Mouse (Mus musculus): Measurements from ENCODE around the gene Lin7b. TPM values are rescaled to one million over a fixed set of nuclear protein-coding genes. Genes with fewer than 3 reads are reported as not detected.

Gene Lin7b
- polyA plus RNA-seq, 1 experiment: 2.2 TPM

- H3K4me3 ChIP-seq (replicated peaks; ENCODE audit: extremely low read depth, low read depth, low read length): no peak overlapping the region
- DNase-seq: no peak
- H3K4me1 ChIP-seq (ENCODE audit: control insufficient read depth, insufficient read depth, low read length): no peaks in the 10 kb centered on the region
- TF ChIP-seq CTCF (IDR thresholded peaks at IDR 0.05; ENCODE audit: insufficient read depth, low read length) (no peak), POLR2A (IDR thresholded peaks at IDR 0.05; ENCODE audit: borderline replicate concordance, extremely low read depth, low read depth, low read length) (no peak)
- 68% methylated on average over 15 of the region's 15 CpGs for WGBS
These were observed 14.9 kb downstream of the Lin7b start for GRCm38 (mm10) chr7:45355318-45356020.

GRCm38 (mm10) chr7:45353041-45353440, 17.3 kb downstream of the Lin7b start:
- WGBS: 28% methylated on average over 5 of the region's 5 CpGs
- TF ChIP-seq POLR2A (IDR thresholded peaks at IDR 0.05; ENCODE audit: borderline replicate concordance, extremely low read depth, low read depth, low read length) (no peak), CTCF (IDR thresholded peaks at IDR 0.05; ENCODE audit: insufficient read depth, low read length) (no peak)
- no peak overlapping the region for H3K4me3 ChIP-seq (replicated peaks; ENCODE audit: extremely low read depth, low read depth, low read length)
- no peaks in the 10 kb centered on the region for H3K4me1 ChIP-seq (ENCODE audit: control insufficient read depth, insufficient read depth, low read length)
- DNase-seq: no peak

- Histone ChIP-seq H3K4me3 (replicated peaks; ENCODE audit: extremely low read depth, low read depth, low read length) (no peak overlapping the region), H3K4me1 (ENCODE audit: control insufficient read depth, insufficient read depth, low read length) (no peaks in the 10 kb centered on the region)
- WGBS: 66% methylated on average over 13 of the region's 13 CpGs
- no peak for TF ChIP-seq CTCF (IDR thresholded peaks at IDR 0.05; ENCODE audit: insufficient read depth, low read length)
- TF ChIP-seq POLR2A (IDR thresholded peaks at IDR 0.05; ENCODE audit: borderline replicate concordance, extremely low read depth, low read depth, low read length): no peak
- DNase-seq: no peak
These were observed 23.5 kb downstream of the Lin7b start for GRCm38 (mm10) chr7:45346905-45347304.

GRCm38 (mm10) chr7:45343543-45343942, 26.8 kb downstream of the Lin7b start:
- DNase-seq: no peak
- TF ChIP-seq CTCF (IDR thresholded peaks at IDR 0.05; ENCODE audit: insufficient read depth, low read length) (no peak), POLR2A (IDR thresholded peaks at IDR 0.05; ENCODE audit: borderline replicate concordance, extremely low read depth, low read depth, low read length) (no peak)
- Histone ChIP-seq H3K4me3 (replicated peaks; ENCODE audit: extremely low read depth, low read depth, low read length) (no peak overlapping the region), H3K4me1 (ENCODE audit: control insufficient read depth, insufficient read depth, low read length) (peaks cover 15% of the 10 kb centered on the region)
- WGBS: 26% methylated on average over 13 of the region's 13 CpGs

- TF ChIP-seq POLR2A (IDR thresholded peaks at IDR 0.05; ENCODE audit: borderline replicate concordance, extremely low read depth, low read depth, low read length): no peak
- TF ChIP-seq CTCF (IDR thresholded peaks at IDR 0.05; ENCODE audit: insufficient read depth, low read length): no peak
- DNase-seq: no peak
- Histone ChIP-seq H3K4me3 (replicated peaks; ENCODE audit: extremely low read depth, low read depth, low read length) (no peak overlapping the region), H3K4me1 (ENCODE audit: control insufficient read depth, insufficient read depth, low read length) (peaks cover 15% of the 10 kb centered on the region)
- WGBS: 88% methylated on average over 11 of the region's 11 CpGs
These were observed 28.3 kb downstream of the Lin7b start for GRCm38 (mm10) chr7:45342081-45342480.

GRCm38 (mm10) chr7:45341303-45341702, 29.1 kb downstream of the Lin7b start:
- 5% methylated on average over 8 of the region's 8 CpGs for WGBS
- Histone ChIP-seq H3K4me3 (replicated peaks; ENCODE audit: extremely low read depth, low read depth, low read length) (peak overlapping the region; percentile 14), H3K4me1 (ENCODE audit: control insufficient read depth, insufficient read depth, low read length) (peaks cover 15% of the 10 kb centered on the region)
- DNase-seq: peak; percentile 75
- no peak for TF ChIP-seq POLR2A (IDR thresholded peaks at IDR 0.05; ENCODE audit: borderline replicate concordance, extremely low read depth, low read depth, low read length)
- peak; percentile 47; the same call in 1 of the 2 replicates for TF ChIP-seq CTCF (IDR thresholded peaks at IDR 0.05; ENCODE audit: insufficient read depth, low read length)

- TF ChIP-seq POLR2A (IDR thresholded peaks at IDR 0.05; ENCODE audit: borderline replicate concordance, extremely low read depth, low read depth, low read length): no peak
- Histone ChIP-seq H3K4me1 (ENCODE audit: control insufficient read depth, insufficient read depth, low read length) (peaks cover 15% of the 10 kb centered on the region), H3K4me3 (replicated peaks; ENCODE audit: extremely low read depth, low read depth, low read length) (no peak overlapping the region)
- WGBS: 2% methylated on average over 11 of the region's 11 CpGs
- DNase-seq: peak; percentile 47
These were observed 29.7 kb downstream of the Lin7b start for GRCm38 (mm10) chr7:45340669-45341068.

GRCm38 (mm10) chr7:45340066-45340442, 30.3 kb downstream of the Lin7b start:
- Histone ChIP-seq H3K4me3 (replicated peaks; ENCODE audit: extremely low read depth, low read depth, low read length) (peak overlapping the region; percentile 69), H3K4me1 (ENCODE audit: control insufficient read depth, insufficient read depth, low read length) (peaks cover 15% of the 10 kb centered on the region)
- DNase-seq: no peak
- 5% methylated on average over 11 of the region's 11 CpGs for whole genome bisulfite sequencing
- TF ChIP-seq CTCF (IDR thresholded peaks at IDR 0.05; ENCODE audit: insufficient read depth, low read length) (no peak), POLR2A (IDR thresholded peaks at IDR 0.05; ENCODE audit: borderline replicate concordance, extremely low read depth, low read depth, low read length) (no peak)

GRCm38 (mm10) chr7:45339410-45340065, 30.8 kb downstream of the Lin7b start:
- TF ChIP-seq CTCF (IDR thresholded peaks at IDR 0.05; ENCODE audit: insufficient read depth, low read length) (no peak), POLR2A (IDR thresholded peaks at IDR 0.05; ENCODE audit: borderline replicate concordance, extremely low read depth, low read depth, low read length) (peak; percentile 34; the same call in 1 of the 2 replicates)
- Histone ChIP-seq H3K4me1 (ENCODE audit: control insufficient read depth, insufficient read depth, low read length) (peaks cover 15% of the 10 kb centered on the region), H3K4me3 (replicated peaks; ENCODE audit: extremely low read depth, low read depth, low read length) (peak overlapping the region; percentile 69)
- peak; percentile 78 for DNase-seq
- WGBS: under 1% methylated on average over 39 of the region's 39 CpGs

Data from lung, adult 2 months (tissue).